Mouse (Mus musculus): ENCODE measurements around the gene Tbata. TPM values are rescaled to one million over a fixed set of nuclear protein-coding genes. Genes with fewer than 3 reads are reported as not detected.

The Tbata gene
- polyA plus RNA-seq, 1 experiment from 2014 or later, result not detected

DNA sequence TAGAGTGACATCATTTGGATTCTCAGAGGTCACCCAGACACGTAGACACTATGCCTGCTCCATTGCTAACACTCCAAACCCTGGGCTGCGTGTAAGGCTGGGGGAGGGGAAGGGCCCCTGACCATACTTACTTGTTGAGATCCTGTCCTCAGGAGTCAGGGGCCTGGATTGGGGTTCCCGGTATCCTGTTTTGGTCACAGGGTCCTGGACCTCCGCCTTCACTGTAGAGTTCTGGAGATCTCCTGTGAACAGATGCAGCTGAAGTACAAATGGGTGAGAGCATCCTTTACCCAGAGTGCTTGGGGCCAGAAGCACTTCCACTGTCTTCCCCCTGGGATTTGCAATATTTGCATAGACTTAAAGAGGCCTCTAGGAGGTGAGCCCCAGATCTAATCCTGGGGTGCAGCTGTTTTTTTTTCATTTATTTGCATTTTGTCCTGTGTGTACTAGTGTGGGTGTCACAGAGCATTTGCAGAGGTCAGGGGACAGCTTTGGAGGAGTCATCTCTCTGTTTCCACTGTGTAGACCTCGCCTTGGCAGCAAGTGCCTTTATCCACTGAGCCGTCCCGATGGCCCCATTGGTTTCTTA lies 28.6 kb downstream of the Tbata start:
- DNase-seq (ENCODE audit: low spot score), result no peak
- Histone ChIP-seq H3K27ac (no peak overlapping the region), H3K9me3 (no peaks in the 10 kb centered on the region), H3K4me3 (no peak overlapping the region), H3K27me3 (ENCODE audit: insufficient read depth, poor library complexity, severe bottlenecking) (peaks cover 32% of the 10 kb centered on the region), H3K4me1 (peaks cover 28% of the 10 kb centered on the region), H3K36me3 (no peaks in the 10 kb centered on the region)
- WGBS, result 79% methylated on average over 7 of the region's 7 CpGs

DNA sequence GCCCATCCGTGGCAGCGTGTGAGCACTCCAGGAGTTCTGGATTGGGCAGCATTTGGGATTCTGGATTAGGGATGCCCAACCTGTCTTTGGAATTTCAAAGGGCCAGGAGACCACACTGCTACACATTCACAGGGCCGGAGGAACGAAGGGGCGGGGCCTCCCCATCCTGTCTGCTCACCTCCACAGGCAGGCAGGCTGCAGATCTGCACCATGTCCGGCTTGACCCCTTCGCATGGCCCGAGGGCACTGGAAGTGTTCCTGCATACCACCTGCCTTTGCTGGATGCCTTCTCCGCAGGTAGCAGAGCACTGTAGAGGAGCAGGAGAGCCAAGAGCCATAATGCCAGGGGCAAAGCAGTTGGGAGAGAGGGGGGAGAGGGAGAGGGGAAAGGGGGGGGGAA lies 29.2 kb downstream of the Tbata start:
- H3K4me3 ChIP-seq, result no peak overlapping the region
- H3K36me3 ChIP-seq, result no peaks in the 10 kb centered on the region
- no peak overlapping the region for H3K27ac ChIP-seq
- H3K9me3 ChIP-seq, result no peaks in the 10 kb centered on the region
- DNase-seq (ENCODE audit: low spot score), result no peak
- H3K27me3 ChIP-seq (ENCODE audit: insufficient read depth, poor library complexity, severe bottlenecking), result peaks cover 33% of the 10 kb centered on the region
- 55% methylated on average over 9 of the region's 9 CpGs for WGBS
- H3K4me1 ChIP-seq, result peaks cover 28% of the 10 kb centered on the region

DNA sequence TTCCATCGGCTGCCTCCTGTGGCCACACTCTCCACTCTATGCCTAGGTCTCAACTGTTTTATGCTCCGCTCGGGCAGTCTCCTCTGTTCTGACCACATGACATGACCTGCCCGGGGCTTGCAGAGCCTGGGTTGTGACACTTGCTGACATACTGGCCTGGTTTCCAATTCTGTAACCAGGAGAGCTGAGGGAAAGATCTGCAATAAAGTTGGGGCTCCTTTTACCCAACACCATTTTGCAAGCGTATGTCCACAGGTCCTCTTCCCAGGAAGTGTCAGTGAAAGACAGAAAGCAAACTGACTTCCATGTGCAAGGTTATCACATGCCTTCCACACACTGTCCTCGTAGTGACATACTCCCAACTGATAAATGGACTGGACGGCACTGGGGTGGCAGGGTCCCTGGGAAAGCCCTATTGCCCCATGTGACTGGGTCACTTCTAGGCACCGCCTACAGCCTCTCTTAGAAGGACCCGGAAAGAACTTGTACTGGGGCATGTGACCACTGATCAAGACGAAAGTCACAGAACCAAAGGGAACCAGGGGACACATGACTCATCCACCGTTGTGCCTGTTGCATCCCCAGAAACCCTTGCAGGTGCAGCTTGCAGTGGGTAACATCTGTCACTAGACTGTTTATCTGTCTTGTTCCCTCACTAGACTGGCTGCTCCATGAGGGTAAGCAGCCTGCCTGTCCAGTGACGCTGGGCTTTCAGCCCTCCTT lies 30.0 kb downstream of the Tbata start:
- DNase-seq (ENCODE audit: low spot score), result no peak
- no peaks in the 10 kb centered on the region for H3K36me3 ChIP-seq
- no peak overlapping the region for H3K27ac ChIP-seq
- H3K27me3 ChIP-seq (ENCODE audit: insufficient read depth, poor library complexity, severe bottlenecking), result peaks cover 36% of the 10 kb centered on the region
- no peak overlapping the region for H3K4me3 ChIP-seq
- WGBS, result 68% methylated on average over 12 of the region's 12 CpGs
- no peaks in the 10 kb centered on the region for H3K9me3 ChIP-seq
- peaks cover 28% of the 10 kb centered on the region for H3K4me1 ChIP-seq

DNA sequence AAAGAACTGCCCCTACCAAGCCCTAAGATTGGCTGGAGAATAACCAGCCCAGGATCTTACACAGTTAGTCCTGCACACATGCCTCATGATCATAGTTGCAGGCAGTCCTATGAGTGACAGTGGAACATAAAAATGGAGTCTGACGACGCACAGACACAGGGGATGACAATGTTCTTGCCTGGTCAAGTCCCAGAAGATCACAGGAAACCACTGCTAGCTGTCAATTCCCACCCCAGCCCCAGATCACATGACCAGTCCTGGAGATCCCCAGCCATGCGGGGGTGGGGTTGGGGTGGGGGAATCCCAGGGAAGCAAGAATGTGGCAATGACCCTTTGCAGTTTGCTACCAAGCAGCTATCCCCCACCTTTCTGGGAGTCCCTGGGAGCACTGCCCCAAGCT lies 32.2 kb downstream of the Tbata start:
- no peak for DNase-seq (ENCODE audit: low spot score)
- no peaks in the 10 kb centered on the region for H3K36me3 ChIP-seq
- H3K9me3 ChIP-seq, result no peaks in the 10 kb centered on the region
- WGBS, result 40% methylated on average over 3 of the region's 3 CpGs
- H3K27me3 ChIP-seq (ENCODE audit: insufficient read depth, poor library complexity, severe bottlenecking), result peaks cover 33% of the 10 kb centered on the region
- no peak overlapping the region for H3K27ac ChIP-seq
- H3K4me3 ChIP-seq, result no peak overlapping the region
- peaks cover 36% of the 10 kb centered on the region for H3K4me1 ChIP-seq

DNA sequence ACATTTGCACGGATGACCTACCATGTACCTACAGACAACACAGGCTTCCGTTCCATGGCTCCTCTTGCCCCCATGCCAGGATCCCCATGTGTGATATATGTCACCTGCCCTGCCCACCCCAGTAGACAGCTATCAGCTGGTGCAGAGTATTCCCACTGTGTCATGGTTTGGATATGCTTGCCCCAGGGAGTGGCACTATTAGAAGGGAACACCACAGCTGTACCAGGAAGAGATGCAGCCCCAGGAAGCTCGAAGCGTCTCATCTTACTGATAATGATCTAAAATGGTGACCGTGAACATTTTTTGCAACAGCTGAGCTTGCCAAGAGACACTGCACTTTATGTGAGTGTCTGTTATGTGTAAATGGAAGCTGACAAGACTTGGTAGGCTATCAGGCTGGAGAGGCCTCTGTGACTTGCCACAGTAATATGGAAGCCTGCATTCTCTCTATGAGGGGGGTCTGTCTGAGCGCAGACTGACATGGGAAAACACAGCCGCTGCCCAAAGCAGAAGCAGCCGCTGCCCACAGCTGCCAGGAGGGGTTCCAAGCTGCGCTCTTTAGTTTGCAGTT lies 36.4 kb downstream of the Tbata start:
- DNase-seq (ENCODE audit: low spot score), result no peak
- no peak overlapping the region for H3K27ac ChIP-seq
- peaks cover 25% of the 10 kb centered on the region for H3K4me1 ChIP-seq
- 75% methylated on average over 9 of the region's 9 CpGs for WGBS
- H3K4me3 ChIP-seq, result no peak overlapping the region
- H3K36me3 ChIP-seq, result no peaks in the 10 kb centered on the region
- H3K9me3 ChIP-seq, result no peaks in the 10 kb centered on the region
- H3K27me3 ChIP-seq (ENCODE audit: insufficient read depth, poor library complexity, severe bottlenecking), result peaks cover 36% of the 10 kb centered on the region

DNA sequence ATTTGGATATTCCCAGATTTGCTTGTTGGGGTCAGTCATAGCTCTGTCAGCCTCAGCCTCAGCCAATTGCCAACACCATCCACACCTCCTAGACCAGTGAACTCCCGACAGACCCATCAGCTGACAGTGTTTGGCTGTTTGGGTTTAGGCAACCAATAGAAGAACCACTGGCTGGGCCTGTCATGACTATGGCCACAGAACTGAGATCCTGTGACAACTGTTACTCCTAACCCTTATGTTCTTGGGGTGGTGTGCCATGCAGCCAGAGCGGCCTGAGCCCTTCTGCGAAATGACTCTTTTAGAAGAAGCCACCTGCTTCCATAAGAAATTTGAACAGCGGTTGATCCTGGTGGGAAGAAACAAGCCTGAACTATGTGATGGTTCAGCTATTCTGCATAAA lies 39.4 kb downstream of the Tbata start:
- H3K27ac ChIP-seq, result no peak overlapping the region
- no peak overlapping the region for H3K4me3 ChIP-seq
- peaks cover 16% of the 10 kb centered on the region for H3K4me1 ChIP-seq
- H3K9me3 ChIP-seq, result no peaks in the 10 kb centered on the region
- WGBS, result 77% methylated on average over 4 of the region's 4 CpGs
- peaks cover 30% of the 10 kb centered on the region for H3K27me3 ChIP-seq (ENCODE audit: insufficient read depth, poor library complexity, severe bottlenecking)
- no peak for DNase-seq (ENCODE audit: low spot score)
- no peaks in the 10 kb centered on the region for H3K36me3 ChIP-seq

DNA sequence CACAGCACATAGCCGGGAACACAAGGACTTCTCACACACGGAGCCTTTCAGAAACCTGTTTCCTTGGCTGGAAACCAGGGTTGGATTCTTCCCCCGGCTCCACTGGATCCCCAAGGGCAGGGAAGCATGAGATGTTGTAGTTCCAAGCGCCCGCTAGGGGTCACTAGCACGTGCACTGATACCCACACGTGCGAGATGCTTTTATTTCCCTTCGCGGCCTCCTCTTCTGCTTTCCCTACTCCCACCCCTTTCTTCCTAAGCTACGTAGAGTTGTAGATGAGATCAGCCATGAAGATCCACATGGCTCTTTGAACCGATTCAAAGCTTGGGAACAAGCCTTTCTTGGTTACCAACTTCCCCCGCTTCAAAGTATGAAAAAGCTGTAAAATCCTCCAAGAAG lies 40.0 kb downstream of the Tbata start:
- DNase-seq (ENCODE audit: low spot score), result no peak
- no peaks in the 10 kb centered on the region for H3K36me3 ChIP-seq
- 11% methylated on average over 13 of the region's 13 CpGs for WGBS
- H3K27ac ChIP-seq, result no peak overlapping the region
- H3K4me1 ChIP-seq, result peaks cover 19% of the 10 kb centered on the region
- no peak overlapping the region for H3K4me3 ChIP-seq
- peaks cover 28% of the 10 kb centered on the region for H3K27me3 ChIP-seq (ENCODE audit: insufficient read depth, poor library complexity, severe bottlenecking)
- no peaks in the 10 kb centered on the region for H3K9me3 ChIP-seq

DNA sequence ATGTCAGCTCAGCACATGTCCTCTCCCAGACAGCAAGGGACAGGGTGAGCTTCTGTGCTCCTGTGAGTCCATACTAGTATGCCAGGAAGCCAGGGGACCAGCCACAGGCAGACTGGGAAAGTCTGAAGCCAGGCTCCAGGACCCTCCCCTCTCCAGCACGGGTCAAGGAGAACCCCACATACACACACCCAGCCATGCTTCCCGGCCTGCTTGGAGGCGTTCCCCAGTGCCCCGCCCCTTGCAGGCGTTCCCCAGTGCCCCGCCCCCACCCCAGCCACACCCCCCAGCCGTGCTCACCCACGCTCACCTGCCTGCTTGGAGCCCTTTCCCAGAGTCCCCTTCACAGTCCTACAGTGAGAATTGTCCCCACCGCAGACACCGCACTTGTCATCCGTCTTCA lies 41.1 kb downstream of the Tbata start:
- Histone ChIP-seq H3K27ac (no peak overlapping the region), H3K36me3 (no peaks in the 10 kb centered on the region), H3K4me3 (peak overlapping the region; percentile 3; the same call in 1 of the 2 replicates), H3K9me3 (no peaks in the 10 kb centered on the region), H3K27me3 (ENCODE audit: insufficient read depth, poor library complexity, severe bottlenecking) (peaks cover 23% of the 10 kb centered on the region), H3K4me1 (peaks cover 19% of the 10 kb centered on the region)
- DNase-seq (ENCODE audit: low spot score), result no peak
- WGBS, result 3% methylated on average over 11 of the region's 11 CpGs

DNA sequence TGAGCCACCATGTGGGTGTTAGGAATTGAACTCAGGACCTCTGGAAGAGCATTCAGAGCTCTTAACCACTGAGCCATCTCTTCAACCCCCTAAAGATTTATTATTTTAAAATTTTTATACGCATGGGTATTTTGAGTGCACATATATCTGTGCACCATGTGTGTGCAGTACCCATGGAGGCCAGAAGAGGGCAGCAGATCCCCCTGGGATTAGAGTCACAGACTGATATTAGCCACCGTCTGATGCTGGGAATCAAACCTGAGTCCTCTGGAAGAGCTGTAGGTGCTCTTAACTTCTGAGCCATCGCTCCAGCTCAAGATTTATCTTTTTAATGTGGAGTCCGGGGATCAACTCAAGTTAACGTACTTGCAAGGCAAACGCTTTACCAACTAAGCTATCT lies 43.9 kb downstream of the Tbata start:
- H3K27ac ChIP-seq, result no peak overlapping the region
- DNase-seq (ENCODE audit: low spot score), result no peak
- 0 out of 2 replicates have a peak, but pooled peaks cover 6% of the 10 kb centered on the region for H3K9me3 ChIP-seq
- 90% methylated on average over 6 of the region's 6 CpGs for WGBS
- H3K4me3 ChIP-seq, result no peak overlapping the region
- no peaks in the 10 kb centered on the region for H3K36me3 ChIP-seq
- H3K27me3 ChIP-seq (ENCODE audit: insufficient read depth, poor library complexity, severe bottlenecking), result peaks cover 23% of the 10 kb centered on the region
- peaks cover 12% of the 10 kb centered on the region for H3K4me1 ChIP-seq

DNA sequence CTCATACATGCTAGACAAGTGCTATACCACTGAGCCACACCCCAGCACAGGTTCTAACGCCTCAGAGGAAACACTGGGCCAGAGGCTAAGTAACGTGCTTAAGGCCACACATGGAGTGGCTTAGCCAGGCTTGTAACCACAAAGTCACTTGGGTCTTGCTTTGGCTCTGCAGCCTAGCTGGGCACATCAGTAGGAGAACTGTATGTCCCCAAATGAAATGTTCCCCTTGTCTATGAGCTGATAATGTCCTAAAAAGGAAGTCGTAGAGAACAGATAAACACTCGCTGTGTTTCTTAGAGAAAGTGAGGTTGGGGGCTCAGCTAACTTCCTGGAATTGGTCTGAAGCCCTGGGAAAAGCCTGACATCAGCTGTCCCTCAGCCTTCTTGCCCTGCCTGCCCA lies 44.4 kb downstream of the Tbata start:
- no peaks in the 10 kb centered on the region for H3K36me3 ChIP-seq
- H3K4me3 ChIP-seq, result no peak overlapping the region
- WGBS, result 56% methylated on average over 4 of the region's 4 CpGs
- DNase-seq (ENCODE audit: low spot score), result no peak
- no peak overlapping the region for H3K27ac ChIP-seq
- 0 out of 2 replicates have a peak, but pooled peaks cover 6% of the 10 kb centered on the region for H3K9me3 ChIP-seq
- peaks cover 20% of the 10 kb centered on the region for H3K27me3 ChIP-seq (ENCODE audit: insufficient read depth, poor library complexity, severe bottlenecking)
- H3K4me1 ChIP-seq, result peaks cover 12% of the 10 kb centered on the region

DNA sequence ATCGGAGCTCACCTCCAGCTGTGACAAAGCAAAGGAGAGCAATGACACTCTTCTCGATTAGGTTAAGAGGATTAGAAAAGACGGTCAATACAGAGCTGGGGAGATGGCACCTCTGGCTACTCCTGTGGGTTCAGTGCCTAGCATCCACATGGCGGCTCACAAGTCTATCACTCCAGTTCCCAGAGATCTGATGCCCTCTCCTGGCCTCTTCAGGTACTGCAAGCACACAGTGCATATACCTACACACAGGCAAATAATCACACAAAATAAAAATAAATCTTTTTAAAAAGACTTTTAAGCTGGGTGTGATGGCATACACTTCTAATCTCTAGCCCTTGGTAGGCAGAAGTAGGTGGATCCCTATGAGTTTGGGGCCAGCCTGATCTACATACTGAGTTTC lies 47.6 kb downstream of the Tbata start:
- Histone ChIP-seq H3K9me3 (0 out of 2 replicates have a peak, but pooled peaks cover 6% of the 10 kb centered on the region), H3K27me3 (ENCODE audit: insufficient read depth, poor library complexity, severe bottlenecking) (peaks cover 11% of the 10 kb centered on the region; the same call in 1 of the 2 replicates), H3K4me3 (no peak overlapping the region), H3K36me3 (no peaks in the 10 kb centered on the region), H3K27ac (no peak overlapping the region), H3K4me1 (peaks cover 3% of the 10 kb centered on the region)
- 90% methylated on average over 4 of the region's 4 CpGs for WGBS
- no peak for DNase-seq (ENCODE audit: low spot score)

DNA sequence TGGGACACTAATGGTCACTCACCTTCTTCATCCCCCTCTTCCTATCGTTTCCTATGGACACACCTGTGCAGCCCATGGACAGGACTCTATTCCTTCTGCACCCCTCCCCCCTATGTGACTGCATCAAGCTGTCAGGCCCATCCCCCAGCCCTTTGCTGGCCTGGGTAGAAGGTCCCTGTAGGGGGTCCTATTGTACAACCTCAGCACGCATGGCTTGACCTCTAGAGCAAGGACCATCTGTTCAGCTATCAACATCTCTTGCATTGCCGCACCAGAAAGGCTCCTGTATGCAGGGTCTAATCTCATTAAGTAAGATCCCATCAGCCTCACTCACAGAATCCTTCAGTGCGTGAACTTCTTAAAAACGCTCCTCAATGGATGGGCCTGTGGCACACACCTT lies 53.9 kb downstream of the Tbata start:
- Histone ChIP-seq H3K27me3 (ENCODE audit: insufficient read depth, poor library complexity, severe bottlenecking) (peaks cover 42% of the 10 kb centered on the region), H3K9me3 (no peaks in the 10 kb centered on the region), H3K4me3 (no peak overlapping the region), H3K36me3 (no peaks in the 10 kb centered on the region), H3K4me1 (peaks cover 8% of the 10 kb centered on the region), H3K27ac (no peak overlapping the region)
- WGBS, result 74% methylated on average over 5 of the region's 5 CpGs
- DNase-seq (ENCODE audit: low spot score), result no peak

DNA sequence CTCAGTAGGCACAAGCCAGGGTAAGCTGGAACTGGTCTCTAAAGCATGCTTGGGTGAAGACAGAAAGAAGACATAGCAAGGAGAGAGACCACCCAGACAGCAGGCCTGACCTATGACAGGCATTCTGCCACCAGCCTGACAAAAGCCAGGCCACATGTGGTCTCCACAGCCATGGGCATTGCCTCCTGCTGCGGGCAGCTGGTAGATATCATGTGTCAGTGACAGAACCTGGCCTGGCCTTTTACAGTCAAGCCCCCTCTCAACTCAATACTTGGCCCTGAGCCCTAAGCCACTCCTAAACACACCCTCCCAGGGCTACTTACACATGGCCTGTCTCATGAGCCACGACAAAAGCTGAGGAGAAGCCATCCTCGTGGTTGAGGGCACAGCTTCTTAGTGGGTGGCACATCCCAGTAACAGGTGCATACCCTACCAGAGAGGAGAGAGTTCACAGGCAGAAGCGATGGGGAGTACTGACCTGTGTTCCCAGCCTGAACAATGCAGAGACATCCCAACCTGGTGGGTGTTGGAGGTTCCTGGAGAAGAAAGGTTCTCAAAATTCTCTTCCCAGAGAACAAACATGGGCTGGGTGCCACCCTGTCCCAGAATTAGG lies 55.1 kb downstream of the Tbata start:
- peak; percentile 85 for DNase-seq (ENCODE audit: low spot score)
- Histone ChIP-seq H3K9me3 (no peaks in the 10 kb centered on the region), H3K36me3 (no peaks in the 10 kb centered on the region), H3K4me3 (no peak overlapping the region), H3K27ac (no peak overlapping the region), H3K27me3 (ENCODE audit: insufficient read depth, poor library complexity, severe bottlenecking) (peaks cover 40% of the 10 kb centered on the region), H3K4me1 (peaks cover 8% of the 10 kb centered on the region)
- 39% methylated on average over 4 of the region's 4 CpGs for WGBS
